Mouse (Mus musculus): Measurements from ENCODE around the gene Olfr1045. TPM values are rescaled to one million over a fixed set of nuclear protein-coding genes. Genes with fewer than 3 reads are reported as not detected.

The Olfr1045 gene
- polyA plus RNA-seq, 1 experiment from 2014 or later, result not detected

Other genes with a start within 250 kb of the Olfr1045 start
- not detected in 2 replicates for gene Olfr1029, start 229.1 kb downstream of the Olfr1045 start, polyA plus RNA-seq (2015; fragmentation: Nextera tagmentation; extraction: Ambion mirVana)
- gene Olfr1030, start 223.7 kb downstream of the Olfr1045 start, polyA plus RNA-seq (2015; fragmentation: Nextera tagmentation; extraction: Ambion mirVana), result not detected in 2 replicates
- not detected in 2 replicates for gene Olfr1031, start 212.7 kb downstream of the Olfr1045 start, polyA plus RNA-seq (2015; fragmentation: Nextera tagmentation; extraction: Ambion mirVana)
- gene Olfr1032, start 197.5 kb downstream of the Olfr1045 start, polyA plus RNA-seq (2015; fragmentation: Nextera tagmentation; extraction: Ambion mirVana), result not detected in 2 replicates
- gene Olfr1033, start 182.4 kb downstream of the Olfr1045 start, polyA plus RNA-seq (2015; fragmentation: Nextera tagmentation; extraction: Ambion mirVana), result 2.2 and 2.3 TPM in 2 replicates
- gene Olfr1034, start 157.1 kb downstream of the Olfr1045 start, polyA plus RNA-seq (2015; fragmentation: Nextera tagmentation; extraction: Ambion mirVana), result 0.13 TPM in 1 of 2 replicates, not detected in the other
- not detected in 2 replicates for gene Olfr1036, start 129.0 kb downstream of the Olfr1045 start, polyA plus RNA-seq (2015; fragmentation: Nextera tagmentation; extraction: Ambion mirVana)
- not detected in 2 replicates for gene Olfr1037, start 115.6 kb downstream of the Olfr1045 start, polyA plus RNA-seq (2015; fragmentation: Nextera tagmentation; extraction: Ambion mirVana)
- not detected in 2 replicates for gene Olfr1039, start 67.1 kb downstream of the Olfr1045 start, polyA plus RNA-seq (2015; fragmentation: Nextera tagmentation; extraction: Ambion mirVana)
- gene Olfr1040, start 56.3 kb downstream of the Olfr1045 start, polyA plus RNA-seq (2015; fragmentation: Nextera tagmentation; extraction: Ambion mirVana), result not detected in 2 replicates
- not detected in 2 replicates for gene Olfr1042, start 41.2 kb downstream of the Olfr1045 start, polyA plus RNA-seq (2015; fragmentation: Nextera tagmentation; extraction: Ambion mirVana)
- gene Olfr1043, start 35.5 kb downstream of the Olfr1045 start, polyA plus RNA-seq (2015; fragmentation: Nextera tagmentation; extraction: Ambion mirVana), result not detected in 2 replicates
- not detected in 2 replicates for gene Olfr1044, start 25.2 kb downstream of the Olfr1045 start, polyA plus RNA-seq (2015; fragmentation: Nextera tagmentation; extraction: Ambion mirVana)
- not detected in 2 replicates for gene Olfr52, start 17.3 kb downstream of the Olfr1045 start, polyA plus RNA-seq (2015; fragmentation: Nextera tagmentation; extraction: Ambion mirVana)
- not detected in 2 replicates for gene Olfr1046, start 16.3 kb upstream of the Olfr1045 start, polyA plus RNA-seq (2015; fragmentation: Nextera tagmentation; extraction: Ambion mirVana)
- not detected in 2 replicates for gene Olfr1047, start 28.4 kb upstream of the Olfr1045 start, polyA plus RNA-seq (2015; fragmentation: Nextera tagmentation; extraction: Ambion mirVana)
- gene Olfr1048, start 37.3 kb upstream of the Olfr1045 start, polyA plus RNA-seq (2015; fragmentation: Nextera tagmentation; extraction: Ambion mirVana), result not detected in 2 replicates
- gene Olfr1049, start 55.3 kb upstream of the Olfr1045 start, polyA plus RNA-seq (2015; fragmentation: Nextera tagmentation; extraction: Ambion mirVana), result not detected in 2 replicates
- gene Olfr1051, start 76.1 kb upstream of the Olfr1045 start, polyA plus RNA-seq (2015; fragmentation: Nextera tagmentation; extraction: Ambion mirVana), result not detected in 2 replicates
- gene Olfr1052, start 89.4 kb upstream of the Olfr1045 start, polyA plus RNA-seq (2015; fragmentation: Nextera tagmentation; extraction: Ambion mirVana), result not detected in 2 replicates
- not detected in 2 replicates for gene Olfr1053, start 112.3 kb upstream of the Olfr1045 start, polyA plus RNA-seq (2015; fragmentation: Nextera tagmentation; extraction: Ambion mirVana)
- not detected in 2 replicates for gene Olfr1054, start 132.4 kb upstream of the Olfr1045 start, polyA plus RNA-seq (2015; fragmentation: Nextera tagmentation; extraction: Ambion mirVana)
- not detected in 2 replicates for gene Olfr1055, start 147.3 kb upstream of the Olfr1045 start, polyA plus RNA-seq (2015; fragmentation: Nextera tagmentation; extraction: Ambion mirVana)
- gene Olfr1056, start 159.5 kb upstream of the Olfr1045 start, polyA plus RNA-seq (2015; fragmentation: Nextera tagmentation; extraction: Ambion mirVana), result not detected in 2 replicates
- not detected in 2 replicates for gene Olfr1057, start 175.4 kb upstream of the Olfr1045 start, polyA plus RNA-seq (2015; fragmentation: Nextera tagmentation; extraction: Ambion mirVana)
- not detected in 2 replicates for gene Olfr1058, start 185.6 kb upstream of the Olfr1045 start, polyA plus RNA-seq (2015; fragmentation: Nextera tagmentation; extraction: Ambion mirVana)
- not detected in 2 replicates for gene Olfr1061, start 211.0 kb upstream of the Olfr1045 start, polyA plus RNA-seq (2015; fragmentation: Nextera tagmentation; extraction: Ambion mirVana)
- gene Olfr1062, start 223.7 kb upstream of the Olfr1045 start, polyA plus RNA-seq (2015; fragmentation: Nextera tagmentation; extraction: Ambion mirVana), result not detected in 2 replicates
- gene Olfr1065, start 247.6 kb upstream of the Olfr1045 start, polyA plus RNA-seq (2015; fragmentation: Nextera tagmentation; extraction: Ambion mirVana), result not detected in 2 replicates